Mouse (Mus musculus) left cerebral cortex, adult 8-10 months (tissue): ENCODE results near the gene Cux2. TPM values are rescaled to one million over a fixed set of nuclear protein-coding genes. Genes with fewer than 3 reads are reported as not detected.

Source experiments
- DNase-seq, 2 experiments: peaks; one replicate each; pipeline ENCODE4 v3.0.0; 2022; ENCODE audit warnings: low spot score in 2 of 2
- total RNA-seq, 4 experiments: library from RNA; stranded (reverse); gene quantifications; 2 replicates each; pipeline ENCODE4 v1.2.4; 2022

The Cux2 gene
- total RNA-seq, 4 experiments from 2014 or later = 150 to 185 (median 160) TPM

GRCm38 (mm10) chr5:122017269-122017668 is 32.6 kb downstream of the Cux2 start:
- no peak for DNase-seq

DNA sequence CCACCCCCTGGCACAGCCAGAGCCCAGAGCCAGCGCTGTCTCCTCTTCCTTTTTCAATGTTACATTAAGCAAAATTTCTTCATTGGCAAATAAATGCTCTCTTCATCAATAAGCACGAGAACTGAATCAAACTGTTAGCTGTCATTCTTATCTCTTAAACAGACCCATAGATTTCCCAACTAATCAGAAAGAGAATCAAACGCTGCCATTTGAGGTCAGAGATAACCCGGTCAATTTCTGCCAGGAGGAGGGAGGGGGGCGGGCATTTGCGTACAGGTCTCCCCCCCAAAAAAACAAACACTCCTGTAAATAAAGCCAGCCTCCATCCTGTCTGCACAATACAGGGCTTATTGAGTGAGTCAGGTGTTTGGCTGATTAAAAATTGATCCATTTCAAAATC is 33.2 kb downstream of the Cux2 start:
- no peak for DNase-seq

DNA sequence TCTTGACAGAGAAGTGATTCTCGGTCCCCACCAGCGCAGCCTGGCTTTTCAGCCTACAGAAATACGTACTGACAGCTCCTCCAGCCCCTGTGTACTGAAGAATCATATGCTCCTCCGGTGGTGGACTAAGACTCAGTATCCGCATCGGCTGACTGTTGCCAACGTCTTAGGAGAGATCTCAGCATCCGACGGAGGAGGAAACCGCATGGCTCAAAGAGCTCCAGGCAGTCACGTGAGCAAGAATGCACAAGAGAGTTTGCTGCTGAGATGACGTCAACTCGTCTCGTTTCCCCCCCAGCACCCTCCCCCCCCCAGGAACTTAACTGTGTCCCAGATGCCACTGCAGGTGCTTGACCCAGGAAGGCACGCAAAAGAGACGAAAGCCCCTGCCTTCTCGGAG is 34.8 kb downstream of the Cux2 start:
- DNase-seq = no peak

DNA sequence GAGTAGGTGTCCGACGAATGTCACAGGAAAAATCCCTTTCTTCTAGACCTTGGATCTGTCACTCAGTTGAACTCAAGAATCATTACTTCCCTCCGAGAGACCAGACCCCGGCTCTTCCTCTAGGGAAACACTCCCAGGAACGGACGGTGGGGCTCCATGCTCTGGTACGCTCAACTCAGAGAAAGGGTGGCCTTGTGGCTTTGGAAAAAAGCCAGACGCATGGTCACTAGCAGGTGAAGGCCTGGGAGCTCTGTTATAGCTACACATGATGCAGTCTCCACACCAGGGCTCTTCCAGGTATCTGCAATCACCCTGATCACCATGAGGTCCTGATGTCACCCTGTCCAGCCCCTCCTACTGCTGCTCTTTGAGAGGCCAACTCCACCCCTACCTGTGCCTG is 35.2 kb downstream of the Cux2 start:
- no peak for DNase-seq

GRCm38 (mm10) chr5:122011289-122011688 is 38.6 kb downstream of the Cux2 start:
- no peak for DNase-seq

DNA sequence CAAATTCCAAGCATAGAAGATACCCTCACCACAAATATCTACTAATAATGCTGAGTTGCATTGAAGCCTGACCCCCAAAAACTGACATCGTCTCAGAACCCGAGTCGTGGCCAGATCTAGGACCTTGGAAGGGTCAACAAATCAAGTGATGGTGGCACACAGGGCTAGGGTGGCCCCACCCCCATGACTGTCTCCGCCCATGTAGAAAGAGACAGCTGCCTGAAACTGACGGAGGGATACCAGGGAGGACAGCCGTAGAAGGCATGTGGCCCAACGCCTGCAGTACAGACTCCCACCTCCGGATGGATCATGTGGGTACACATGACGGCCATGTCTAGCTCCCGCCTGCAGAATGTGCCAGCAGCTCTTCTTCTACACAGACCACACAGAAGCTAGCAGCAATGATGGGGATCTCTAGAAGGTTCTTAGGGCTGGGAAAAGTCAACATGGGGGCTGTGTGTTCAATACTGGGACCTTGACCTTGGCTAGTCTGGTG is 41.9 kb downstream of the Cux2 start:
- no peak for DNase-seq

DNA sequence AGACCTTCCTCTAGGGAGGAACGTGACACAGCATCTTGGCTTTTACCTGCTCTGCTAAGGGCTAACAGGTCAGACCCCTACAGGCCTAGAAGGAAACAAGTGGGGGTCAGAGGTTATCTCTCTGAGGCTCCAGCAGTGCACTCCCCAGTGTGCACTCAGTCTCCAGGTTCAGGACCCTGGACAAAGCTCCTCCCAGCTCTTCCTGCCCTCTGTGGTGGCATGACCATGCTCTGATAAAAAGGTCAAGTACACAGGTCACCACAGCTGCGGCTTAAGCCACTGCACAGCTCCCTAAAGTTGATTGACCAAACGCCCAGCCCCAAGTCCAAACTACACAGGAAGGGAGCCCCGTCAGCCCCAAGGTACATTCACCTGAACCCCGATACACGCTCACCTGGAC is 46.4 kb downstream of the Cux2 start:
- no peak for DNase-seq

- no peak for DNase-seq
Measured at GRCm38 (mm10) chr5:122002148-122002547, 47.8 kb downstream of the Cux2 start.

GRCm38 (mm10) chr5:122001311-122001710 is 48.6 kb downstream of the Cux2 start:
- DNase-seq = no peak

- DNase-seq = no peak
Measured at GRCm38 (mm10) chr5:122000381-122000780, 49.5 kb downstream of the Cux2 start.

- DNase-seq = peak; percentile 36 to 49
Measured at GRCm38 (mm10) chr5:121998981-121999795, 50.7 kb downstream of the Cux2 start.

DNA sequence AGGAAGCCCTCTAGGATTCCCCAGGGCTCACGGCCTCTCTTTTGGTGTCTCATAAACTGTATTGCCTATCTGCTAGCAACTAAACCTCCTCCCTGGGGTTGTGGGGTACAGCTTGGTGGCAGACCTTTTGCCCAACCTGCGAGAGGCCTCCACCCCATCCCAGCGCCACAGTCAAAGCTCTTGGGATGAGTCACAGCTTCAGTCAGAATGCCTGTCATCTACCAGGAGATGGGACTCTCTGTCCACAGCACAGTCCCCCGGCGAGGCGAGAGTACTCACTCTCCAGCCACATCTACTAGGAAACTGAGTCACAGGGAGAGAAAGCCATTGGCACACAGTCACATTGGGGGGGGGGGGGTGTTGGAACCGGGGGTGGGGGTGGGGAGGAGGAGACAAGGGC is 51.6 kb downstream of the Cux2 start:
- no peak for DNase-seq

DNA sequence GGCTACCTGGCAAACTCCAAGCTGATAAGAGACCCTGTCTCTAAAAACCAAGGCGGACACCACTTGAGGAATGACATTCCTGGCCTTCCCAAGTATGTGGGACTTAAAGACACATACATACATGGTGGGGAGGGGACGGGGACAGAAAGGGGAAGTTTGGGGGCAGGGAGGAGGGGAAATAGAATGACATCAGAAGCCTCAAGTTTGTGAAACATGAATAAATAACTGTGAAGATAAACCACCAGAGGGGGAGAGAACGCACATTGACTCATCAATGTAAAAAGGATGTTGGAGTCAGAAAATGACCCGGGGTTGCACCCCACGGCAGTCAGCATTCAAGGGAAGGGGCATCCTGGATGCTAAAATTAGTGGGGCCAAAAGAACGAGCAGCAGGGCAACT is 53.2 kb downstream of the Cux2 start:
- no peak for DNase-seq

DNA sequence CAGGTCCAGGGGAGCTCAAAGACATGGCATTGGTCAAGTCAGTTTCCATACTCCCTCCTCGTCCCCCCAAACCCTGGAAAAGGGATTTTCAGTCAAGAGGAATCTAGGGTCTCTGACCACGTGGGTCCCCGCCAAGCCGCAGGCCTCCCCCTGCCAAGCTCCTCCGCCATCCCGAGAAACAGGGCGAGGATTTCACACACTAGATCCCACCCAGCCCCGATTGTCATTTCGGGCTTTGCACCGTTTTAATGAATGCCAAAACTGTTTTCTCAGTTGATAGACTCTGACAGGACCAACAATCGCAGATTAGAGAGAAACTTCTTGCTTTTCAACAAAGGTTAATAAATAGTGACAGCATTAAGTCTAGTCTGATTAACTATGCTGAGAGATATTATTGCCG is 55.1 kb downstream of the Cux2 start:
- no peak for DNase-seq

DNA sequence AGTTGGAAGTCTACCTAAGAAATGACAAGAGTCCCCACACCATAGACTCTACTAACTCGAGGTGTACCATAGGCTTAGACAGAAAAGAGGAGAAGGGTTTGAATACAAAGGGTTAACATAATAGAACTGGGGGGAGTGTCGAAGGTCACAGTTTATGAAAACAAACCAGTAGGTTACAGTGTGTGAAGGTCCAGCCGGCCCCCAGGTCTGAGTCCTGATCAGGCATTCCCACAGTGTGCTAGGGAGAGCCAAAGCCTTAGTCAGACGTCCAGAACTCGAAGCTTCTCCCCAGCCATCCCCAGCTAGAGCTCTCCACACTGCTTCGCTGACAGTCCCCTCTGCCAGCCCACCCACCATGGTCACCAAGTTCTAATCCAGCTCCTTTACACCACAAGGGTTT is 58.0 kb downstream of the Cux2 start:
- DNase-seq = no peak

GRCm38 (mm10) chr5:121985855-121986254 is 64.0 kb downstream of the Cux2 start:
- DNase-seq = no peak

DNA sequence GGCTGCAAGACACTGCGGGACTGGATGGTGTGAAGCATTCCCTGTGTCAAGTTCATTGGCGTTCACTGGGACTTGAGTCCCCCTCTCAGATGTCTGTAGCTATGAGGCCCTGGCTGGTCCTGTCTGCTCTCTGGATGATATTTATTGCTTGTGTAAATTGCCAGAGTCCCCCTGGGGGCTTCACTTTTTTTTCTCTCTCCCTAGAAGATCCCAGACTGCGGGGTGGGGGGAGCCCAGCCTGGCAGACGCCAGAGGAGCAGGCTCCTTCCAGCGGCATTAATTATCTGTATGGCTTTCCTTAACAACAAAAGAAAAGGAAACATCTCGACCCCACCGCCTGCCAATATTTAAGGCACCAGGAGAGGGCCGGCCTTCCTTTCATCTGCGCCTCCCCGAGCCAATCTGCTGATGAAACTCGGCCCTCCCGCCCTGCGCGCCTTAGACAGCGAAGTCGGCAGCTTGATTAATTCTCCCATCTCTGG is 68.2 kb downstream of the Cux2 start:
- DNase-seq = no peak

DNA sequence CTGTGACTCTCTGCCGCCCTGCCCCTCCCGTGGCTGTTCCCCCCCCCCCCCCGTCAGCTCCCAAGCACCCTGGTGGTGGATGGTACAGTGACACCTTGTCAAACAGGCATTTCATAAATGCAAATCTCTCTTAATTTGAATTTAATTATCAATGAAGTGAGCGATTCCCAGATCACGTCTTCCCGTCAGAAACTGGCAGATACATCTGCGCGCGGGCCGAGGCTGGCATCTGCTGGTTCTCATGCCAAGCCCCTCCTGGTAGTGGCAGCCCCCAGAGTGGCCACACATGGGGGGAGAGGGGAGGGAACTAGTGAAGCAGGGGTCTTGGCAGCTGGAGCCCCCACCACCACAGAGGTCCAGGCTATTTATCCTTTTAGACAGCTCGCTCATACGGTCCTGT is 73.6 kb downstream of the Cux2 start:
- no peak for DNase-seq

DNA sequence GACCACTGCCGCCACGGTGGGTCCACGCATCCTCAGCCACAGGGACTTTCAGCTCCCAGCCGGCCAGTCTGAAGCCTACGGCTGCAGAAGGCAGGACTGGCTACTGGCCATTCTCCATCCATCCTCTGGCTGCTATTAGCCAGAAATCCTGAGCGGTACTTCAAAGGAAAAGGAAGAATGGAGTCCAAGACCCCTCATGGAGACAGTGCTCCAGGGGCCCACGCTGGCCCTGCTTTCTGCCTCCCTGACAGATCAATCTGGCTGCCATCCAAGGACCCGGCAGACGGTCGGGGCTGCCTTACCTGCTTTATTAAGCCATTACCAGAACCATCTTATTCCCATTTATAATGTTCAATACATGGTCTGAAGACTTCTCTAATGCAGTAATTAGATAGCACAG is 76.4 kb downstream of the Cux2 start:
- DNase-seq = no peak

DNA sequence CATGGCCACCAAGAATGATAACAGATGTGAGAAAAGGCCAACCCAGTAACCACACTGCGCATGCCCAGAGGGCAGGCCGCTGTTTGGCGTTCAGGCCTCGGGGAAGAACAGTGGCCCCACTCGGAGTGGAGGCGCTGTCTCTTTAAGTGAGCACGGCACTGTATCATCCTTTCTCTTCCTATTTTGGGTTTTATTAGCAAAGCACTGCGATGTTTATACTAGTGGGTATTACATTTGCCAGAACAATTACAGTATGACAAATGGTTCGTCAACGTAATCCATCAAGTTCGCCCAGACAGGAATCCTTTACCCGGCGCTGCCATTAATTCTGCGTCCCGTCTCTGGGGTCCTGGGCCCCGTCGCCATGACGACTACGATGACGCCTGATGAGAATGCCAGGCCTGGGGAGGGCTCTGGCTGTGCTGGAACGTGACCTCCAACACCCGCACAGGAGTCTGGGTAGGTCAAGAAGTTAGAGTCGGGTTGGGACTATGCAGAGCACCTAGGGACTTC is 77.2 kb downstream of the Cux2 start:
- DNase-seq = no peak

- no peak for DNase-seq
Measured at GRCm38 (mm10) chr5:121968999-121969398, 80.9 kb downstream of the Cux2 start.

DNA sequence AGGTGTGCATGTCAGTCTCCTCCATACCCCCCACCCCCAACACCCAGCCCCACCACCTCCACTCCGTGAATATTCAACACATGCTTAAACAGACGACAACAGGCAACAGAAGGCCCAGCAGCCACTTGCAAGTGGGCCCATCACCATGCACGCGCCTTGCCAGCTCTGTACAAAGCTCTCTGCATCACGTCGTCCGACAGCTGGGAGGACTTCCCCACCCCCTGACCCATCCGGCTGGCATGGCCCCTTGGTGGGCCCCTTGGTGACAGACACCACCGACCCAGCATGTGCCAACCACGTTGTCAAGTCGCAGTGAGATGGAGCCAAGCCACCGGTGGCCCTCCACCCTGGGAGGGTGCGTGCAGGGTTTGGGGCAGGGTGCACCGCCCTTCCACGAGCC is 81.5 kb downstream of the Cux2 start:
- no peak for DNase-seq

- no peak for DNase-seq
Measured at GRCm38 (mm10) chr5:121967520-121967919, 82.4 kb downstream of the Cux2 start.
